Mouse (Mus musculus) intestine, embryonic 16.5 days (tissue): ENCODE measurements around the gene Gm13090. TPM values are rescaled to one million over a fixed set of nuclear protein-coding genes. Genes with fewer than 3 reads are reported as not detected.

ENCODE experiments used
- ATAC-seq: fragments of 200-750 bp; cut with Nextera tagmentation; 2 replicates; pipeline ENCODE4 v1.8.0; 2017; ENCODE audit warnings: moderate TSS enrichment, moderate library complexity
- H3K27ac ChIP-seq: fragments of 300-500 bp; sonication (generic); 2 replicates; pipeline ENCODE4 v1.5.1; 2014; ENCODE audit warnings: mild to moderate bottlenecking, low read length
- H3K27me3 ChIP-seq: fragments of 300-500 bp; sonication (generic); replicated peaks from 2 replicates; pipeline ENCODE4 v1.6.1; 2014; ENCODE audit warnings: low read length, control low read depth, mixed read lengths; ENCODE audit not compliant: control insufficient read depth, insufficient read depth
- H3K36me3 ChIP-seq: fragments of 300-500 bp; sonication (generic); 2 replicates; pipeline ENCODE4 v1.6.1; 2014; ENCODE audit warnings: low read length, control low read depth; ENCODE audit not compliant: control insufficient read depth, insufficient read depth
- H3K4me1 ChIP-seq: fragments of 300-500 bp; sonication (generic); 2 replicates; pipeline ENCODE4 v1.6.1; 2014; ENCODE audit warnings: low read length, control low read depth, mixed read lengths; ENCODE audit not compliant: control insufficient read depth, insufficient read depth
- H3K4me2 ChIP-seq: fragments of 300-500 bp; sonication (generic); 2 replicates; pipeline ENCODE4 v1.6.1; 2014; ENCODE audit warnings: low read depth, low read length, control low read depth
- H3K4me3 ChIP-seq: fragments of 300-500 bp; sonication (generic); 2 replicates; pipeline ENCODE4 v1.5.1; 2014; ENCODE audit warnings: mild to moderate bottlenecking, low read length
- H3K9ac ChIP-seq: fragments of 300-500 bp; sonication (generic); 2 replicates; pipeline ENCODE4 v1.6.1; 2014; ENCODE audit warnings: low read depth, low read length
- H3K9me3 ChIP-seq: fragments of 300-500 bp; sonication (generic); 2 replicates; pipeline ENCODE4 v1.6.1; 2016; ENCODE audit warnings: low read length, control low read depth; ENCODE audit not compliant: control insufficient read depth
- WGBS: fragments of 180-500 bp; shearing (Covaris S2); extraction: QIAGEN DNeasy Blood & Tissue Kit; methylation state at CpG from one replicate; pipeline ENCODE4 v1.1.7; 2014; 5-methylcytosine and 5-hydroxymethylcytosine counted together
- polyA plus RNA-seq: library from polyadenylated mRNA; unstranded; fragments of >200 nt; fragmentation: Nextera tagmentation; extraction: Ambion mirVana; gene quantifications from 2 replicates; pipeline ENCODE4 v1.2.1, GENCODE M21; 2015

Gene Gm13090
- polyA plus RNA-seq, 1 experiment from 2014 or later: not detected

DNA sequence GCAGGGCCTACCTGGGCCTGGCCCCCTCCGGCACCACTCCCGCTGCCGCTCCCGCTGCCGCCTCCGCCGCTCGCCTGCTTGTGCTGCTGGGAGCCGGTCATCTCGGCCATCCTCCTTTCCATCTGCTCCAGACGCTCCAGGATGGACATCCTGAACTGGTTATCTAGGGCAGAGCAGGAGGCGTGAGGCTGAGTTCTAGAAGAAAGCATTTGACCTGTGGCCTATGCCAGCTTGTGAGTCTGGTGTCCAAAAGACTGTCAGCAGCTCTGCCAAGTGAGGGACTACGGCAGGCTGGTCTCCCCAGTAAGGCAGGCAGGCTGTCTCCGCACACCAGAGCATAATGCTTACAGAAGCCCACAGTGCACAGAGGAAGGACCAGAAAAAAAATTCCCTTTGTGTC is 551 bp upstream of the Gm13090 start:
- Histone ChIP-seq H3K4me2 (no peak overlapping the region), H3K9ac (no peak overlapping the region), H3K4me3 (no peak overlapping the region), H3K27me3 (no peaks in the 10 kb centered on the region), H3K4me1 (no peaks in the 10 kb centered on the region), H3K9me3 (no peaks in the 10 kb centered on the region), H3K27ac (no peak overlapping the region), H3K36me3 (no peaks in the 10 kb centered on the region)
- no peak for ATAC-seq
- WGBS: 85% methylated on average over 14 of the region's 14 CpGs

DNA sequence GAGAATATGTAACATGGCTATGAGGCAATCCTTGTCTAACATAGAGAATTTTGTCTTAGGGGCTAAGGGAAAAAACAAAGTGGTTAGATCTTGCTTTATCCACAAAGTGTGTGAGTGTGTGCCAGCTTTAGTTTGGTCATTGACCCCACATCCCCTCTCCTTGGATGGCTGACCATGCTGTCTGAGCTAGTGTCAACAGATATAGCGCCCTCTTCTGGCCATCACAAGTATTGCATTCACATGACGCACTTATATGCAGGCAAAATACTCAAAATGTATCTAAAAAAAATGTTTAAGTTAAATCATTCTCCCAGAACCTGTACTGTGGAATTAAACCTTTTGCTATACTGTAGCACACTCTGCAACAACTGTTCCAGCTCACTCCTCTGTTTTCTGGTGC is 5.8 kb downstream of the Gm13090 start:
- no peak overlapping the region for H3K9ac ChIP-seq

DNA sequence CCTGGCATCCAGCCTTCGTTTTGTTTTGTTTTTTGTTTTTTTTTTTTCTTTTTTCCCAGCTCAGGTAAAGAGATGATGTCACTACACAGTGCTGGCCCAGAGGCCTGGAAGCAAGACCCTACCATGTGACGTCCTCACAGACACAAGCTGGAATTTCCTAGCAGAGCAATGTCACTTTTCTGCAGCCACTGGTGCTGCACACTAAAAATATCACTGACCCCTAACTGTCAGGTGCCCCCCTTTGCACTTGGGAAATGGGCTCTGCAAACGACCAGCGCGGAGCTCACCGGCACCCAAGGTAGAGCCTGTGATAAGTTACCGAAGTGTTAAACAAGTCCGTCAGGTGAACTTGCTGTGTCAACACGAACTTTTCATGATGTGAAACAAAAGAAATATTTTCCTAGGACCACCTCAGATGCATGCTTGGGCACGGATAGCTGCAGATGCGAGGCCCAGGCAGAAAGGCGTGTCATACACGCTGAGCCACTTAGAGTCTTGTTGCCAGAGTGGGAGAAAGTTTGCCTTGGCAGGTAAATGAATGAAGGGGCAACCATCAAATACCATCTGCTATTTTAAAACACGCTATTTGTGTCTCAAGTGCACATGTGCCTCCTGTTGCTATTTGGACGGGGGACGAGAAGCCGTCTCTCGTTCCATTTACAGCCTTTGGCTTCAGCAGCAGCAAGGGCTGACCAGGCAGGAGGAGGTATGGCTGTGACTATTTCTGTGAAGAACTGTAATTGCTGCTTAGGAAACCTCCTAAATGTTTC is 7.1 kb downstream of the Gm13090 start:
- 74% methylated on average over 18 of the region's 18 CpGs for WGBS

More for the DNA sequence above, 5.8 kb downstream of the Gm13090 start:
- ATAC-seq: no peak
- no peak overlapping the region for H3K4me3 ChIP-seq
- H3K9me3 ChIP-seq: no peaks in the 10 kb centered on the region
- no peaks in the 10 kb centered on the region for H3K27me3 ChIP-seq
- 43% methylated on average over 2 of the region's 2 CpGs for whole genome bisulfite sequencing
- no peaks in the 10 kb centered on the region for H3K4me1 ChIP-seq
- H3K4me2 ChIP-seq: no peak overlapping the region
- H3K27ac ChIP-seq: no peak overlapping the region
- H3K36me3 ChIP-seq: no peaks in the 10 kb centered on the region

DNA sequence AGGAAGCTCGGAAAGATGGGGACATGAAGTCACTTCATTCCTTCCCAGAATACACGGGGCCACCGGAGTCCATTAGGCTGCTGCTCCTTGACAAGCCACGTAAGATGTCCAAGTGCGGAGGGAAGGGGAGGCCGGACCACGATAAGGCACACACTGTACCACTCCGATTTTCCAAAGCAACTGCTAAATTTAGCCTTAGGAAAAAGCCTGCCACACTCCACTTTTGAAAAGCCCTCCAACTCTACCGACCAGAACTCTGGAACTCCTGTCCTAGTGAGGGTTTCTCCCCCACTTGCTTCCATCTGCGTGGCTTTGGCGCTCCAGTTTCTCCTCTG is 7.7 kb downstream of the Gm13090 start:
- Histone ChIP-seq H3K9me3 (no peaks in the 10 kb centered on the region; the same call in 1 of the 2 replicates), H3K27ac (no peak overlapping the region), H3K36me3 (no peaks in the 10 kb centered on the region), H3K27me3 (no peaks in the 10 kb centered on the region), H3K4me3 (no peak overlapping the region), H3K9ac (no peak overlapping the region), H3K4me2 (no peak overlapping the region), H3K4me1 (no peaks in the 10 kb centered on the region)
- no peak for ATAC-seq
- 84% methylated on average over 11 of the region's 11 CpGs for WGBS

More for the DNA sequence above, 7.1 kb downstream of the Gm13090 start:
- Histone ChIP-seq H3K4me2 (no peak overlapping the region), H3K4me1 (no peaks in the 10 kb centered on the region), H3K4me3 (no peak overlapping the region), H3K9ac (no peak overlapping the region), H3K27ac (no peak overlapping the region), H3K27me3 (no peaks in the 10 kb centered on the region), H3K9me3 (no peaks in the 10 kb centered on the region; the same call in 1 of the 2 replicates), H3K36me3 (no peaks in the 10 kb centered on the region)
- no peak for ATAC-seq

DNA sequence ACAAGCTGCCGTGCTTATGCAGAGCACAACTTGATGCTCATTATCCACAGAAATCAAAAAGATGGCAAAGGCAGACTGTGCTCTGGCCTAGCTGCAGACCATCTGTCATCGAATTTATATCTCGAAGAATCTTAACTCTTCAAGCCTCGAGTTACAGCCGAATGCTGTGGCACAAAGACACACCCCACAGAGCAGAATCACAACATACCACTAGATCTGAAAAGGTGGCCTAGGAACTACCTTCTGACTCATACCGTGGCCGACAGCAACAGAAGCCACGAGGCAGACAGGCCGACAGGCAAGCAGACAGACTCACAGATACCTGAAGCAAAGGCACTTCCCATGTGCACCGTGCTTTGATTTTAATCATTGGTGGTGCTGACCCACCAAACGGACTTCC is 14.3 kb downstream of the Gm13090 start:
- no peak for ATAC-seq
- Histone ChIP-seq H3K9me3 (no peaks in the 10 kb centered on the region; the same call in 1 of the 2 replicates), H3K27ac (no peak overlapping the region), H3K27me3 (peaks cover 19% of the 10 kb centered on the region), H3K4me2 (no peak overlapping the region), H3K9ac (no peak overlapping the region), H3K4me1 (peaks cover 9% of the 10 kb centered on the region; the same call in 1 of the 2 replicates), H3K36me3 (no peaks in the 10 kb centered on the region), H3K4me3 (no peak overlapping the region)
- 84% methylated on average over 11 of the region's 11 CpGs for WGBS

DNA sequence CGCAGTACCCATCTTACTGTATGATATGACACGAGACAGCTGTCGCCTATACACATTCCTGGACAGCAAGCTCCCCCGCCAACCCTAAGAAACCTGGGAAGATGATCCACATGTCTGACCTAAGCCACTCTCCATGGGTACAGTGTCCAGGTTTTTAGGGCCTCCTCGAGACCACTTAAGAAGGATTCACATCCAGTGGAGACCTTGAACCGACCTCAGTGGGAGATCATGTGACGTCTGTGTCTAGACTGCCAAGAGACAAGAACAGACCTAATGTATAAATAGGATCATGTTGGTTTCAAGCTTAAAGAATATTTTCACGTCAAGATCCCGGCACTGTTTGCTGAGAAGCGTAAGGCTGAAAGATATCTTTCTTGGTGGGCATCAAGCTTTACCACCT is 14.8 kb downstream of the Gm13090 start:
- ATAC-seq: no peak
- 78% methylated on average over 10 of the region's 10 CpGs for WGBS
- Histone ChIP-seq H3K4me1 (peaks cover 9% of the 10 kb centered on the region; the same call in 1 of the 2 replicates), H3K4me3 (no peak overlapping the region), H3K4me2 (no peak overlapping the region), H3K27ac (no peak overlapping the region), H3K9me3 (no peaks in the 10 kb centered on the region; the same call in 1 of the 2 replicates), H3K27me3 (peaks cover 19% of the 10 kb centered on the region), H3K36me3 (no peaks in the 10 kb centered on the region), H3K9ac (no peak overlapping the region)

DNA sequence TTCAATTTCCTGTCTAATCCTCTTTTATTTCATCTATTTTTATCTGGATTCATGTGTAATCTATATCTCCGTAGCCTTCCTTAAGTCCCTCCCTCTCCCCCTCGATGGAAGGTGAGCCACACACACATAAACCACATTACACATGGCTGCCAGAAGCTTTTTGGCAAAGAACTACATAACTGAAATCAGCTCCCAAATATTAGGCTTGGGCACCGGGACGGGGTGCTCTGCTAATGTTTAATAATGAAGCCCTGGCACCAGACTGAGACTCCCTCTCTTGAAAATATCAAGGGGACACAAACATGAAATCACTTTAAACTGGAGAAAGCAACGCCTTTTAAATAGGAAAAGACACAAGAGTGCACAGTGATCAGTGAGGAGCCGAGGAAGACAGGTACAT is 16.5 kb downstream of the Gm13090 start:
- no peak for ATAC-seq
- no peaks in the 10 kb centered on the region for H3K36me3 ChIP-seq
- 65% methylated on average over 6 of the region's 6 CpGs for WGBS

DNA sequence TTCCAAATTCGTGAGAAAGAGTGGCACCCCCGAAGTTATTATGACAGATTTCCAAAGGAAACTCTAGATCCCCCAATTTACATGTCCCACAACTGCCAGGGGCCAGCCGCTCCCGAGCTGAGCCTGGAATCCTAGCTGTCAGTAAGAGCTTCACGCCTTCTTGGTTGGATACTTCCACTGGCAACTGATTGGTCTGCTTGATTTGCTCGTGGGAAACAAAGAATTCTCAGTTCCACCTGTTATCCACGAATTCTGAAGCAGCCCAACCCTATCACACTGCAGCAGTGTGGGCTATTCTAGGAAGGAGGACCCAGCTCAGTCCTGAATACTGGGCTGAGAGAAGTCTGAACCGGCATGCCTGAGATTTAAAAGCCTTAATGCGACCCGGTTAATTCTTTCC is 17.1 kb downstream of the Gm13090 start:
- H3K9me3 ChIP-seq: no peaks in the 10 kb centered on the region; the same call in 1 of the 2 replicates
- 44% methylated on average over 10 of the region's 10 CpGs for WGBS
- no peak overlapping the region for H3K4me2 ChIP-seq
- H3K4me3 ChIP-seq: no peak overlapping the region
- no peak for ATAC-seq
- no peak overlapping the region for H3K27ac ChIP-seq
- peaks cover 30% of the 10 kb centered on the region for H3K27me3 ChIP-seq
- H3K9ac ChIP-seq: no peak overlapping the region
- peaks cover 9% of the 10 kb centered on the region; the same call in 1 of the 2 replicates for H3K4me1 ChIP-seq
- H3K36me3 ChIP-seq: no peaks in the 10 kb centered on the region

More for the DNA sequence above, 16.5 kb downstream of the Gm13090 start:
- Histone ChIP-seq H3K4me2 (no peak overlapping the region), H3K9me3 (no peaks in the 10 kb centered on the region; the same call in 1 of the 2 replicates), H3K9ac (no peak overlapping the region), H3K4me3 (no peak overlapping the region), H3K27me3 (peaks cover 30% of the 10 kb centered on the region), H3K4me1 (peaks cover 9% of the 10 kb centered on the region; the same call in 1 of the 2 replicates), H3K27ac (no peak overlapping the region)

DNA sequence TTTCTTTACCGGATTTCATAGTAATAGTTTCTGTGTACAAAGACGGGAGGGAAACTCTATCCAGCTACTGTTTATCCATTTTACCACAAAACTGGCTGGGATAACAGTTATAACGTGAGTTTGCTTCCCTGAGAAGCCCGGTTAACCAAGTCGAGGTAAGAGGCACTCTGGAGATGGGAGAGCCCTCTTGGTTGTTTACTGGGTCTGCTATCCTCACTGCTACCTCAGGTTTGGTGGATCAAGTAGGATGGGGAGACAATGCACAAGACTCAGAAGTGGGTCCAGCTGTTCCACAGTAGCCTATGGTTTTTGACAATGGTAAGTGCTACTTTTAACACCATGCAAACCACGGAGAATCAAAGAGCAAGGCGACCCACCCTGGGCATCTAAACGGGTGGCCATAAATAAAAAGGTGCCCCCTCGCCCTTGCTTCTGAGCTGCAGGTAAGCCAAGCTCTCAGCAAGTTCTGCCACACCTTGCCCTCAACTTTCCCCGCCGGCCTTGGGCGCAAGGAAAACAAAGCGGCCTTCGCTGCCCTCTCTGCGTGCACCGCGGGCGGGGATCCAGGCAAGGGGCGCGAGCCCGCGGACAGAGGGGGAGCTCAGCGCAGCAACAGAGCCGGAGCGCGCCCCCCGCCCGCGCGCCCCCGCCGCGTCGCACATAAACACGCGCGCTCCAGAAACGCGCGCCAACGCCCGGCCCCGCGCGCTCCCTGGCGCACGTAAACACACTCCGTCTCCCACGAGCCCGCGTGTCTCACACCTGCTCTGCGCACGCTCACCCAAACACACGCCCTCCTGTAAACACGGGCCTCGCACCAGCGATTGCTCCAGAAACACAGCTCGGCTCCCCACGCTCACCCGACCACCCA is 18.0 kb downstream of the Gm13090 start:
- peak overlapping the region; percentile 99 for H3K4me2 ChIP-seq
- H3K9ac ChIP-seq: peak overlapping the region; percentile 71
- H3K36me3 ChIP-seq: no peaks in the 10 kb centered on the region
- peaks cover 9% of the 10 kb centered on the region; the same call in 1 of the 2 replicates for H3K4me1 ChIP-seq
- H3K27me3 ChIP-seq: peaks cover 30% of the 10 kb centered on the region
- peak; percentile 1; the same call in 1 of the 2 replicates for ATAC-seq
- H3K9me3 ChIP-seq: no peaks in the 10 kb centered on the region
- WGBS: 3% methylated on average over 59 of the region's 60 CpGs
- peak overlapping the region; percentile 65 for H3K4me3 ChIP-seq
- H3K27ac ChIP-seq: 0 out of 2 replicates have a peak overlapping the region, but pooled peaks have one; percentile 14
